Mouse (Mus musculus) brain, embryonic 14.5 days (tissue): ENCODE measurements around the gene Wfdc1.

ENCODE experiments used
- CTCF ChIP-seq: fragments of 200-500 bp; IDR thresholded peaks from 2 replicates; pipeline ENCODE4 v1.5.1; 2012; ENCODE audit warnings: inconsistent platforms, mild to moderate bottlenecking, moderate library complexity, borderline replicate concordance; ENCODE audit not compliant: insufficient read depth, insufficient read length; ENCODE audit errors: extremely low read depth
- POLR2A ChIP-seq: fragments of 200-500 bp; IDR thresholded peaks from 2 replicates; pipeline ENCODE4 v1.6.1; 2012; ENCODE audit warnings: mild to moderate bottlenecking, inconsistent platforms, borderline replicate concordance; ENCODE audit not compliant: poor library complexity, insufficient read depth, insufficient read length, severe bottlenecking; ENCODE audit errors: extremely low read depth

DNA sequence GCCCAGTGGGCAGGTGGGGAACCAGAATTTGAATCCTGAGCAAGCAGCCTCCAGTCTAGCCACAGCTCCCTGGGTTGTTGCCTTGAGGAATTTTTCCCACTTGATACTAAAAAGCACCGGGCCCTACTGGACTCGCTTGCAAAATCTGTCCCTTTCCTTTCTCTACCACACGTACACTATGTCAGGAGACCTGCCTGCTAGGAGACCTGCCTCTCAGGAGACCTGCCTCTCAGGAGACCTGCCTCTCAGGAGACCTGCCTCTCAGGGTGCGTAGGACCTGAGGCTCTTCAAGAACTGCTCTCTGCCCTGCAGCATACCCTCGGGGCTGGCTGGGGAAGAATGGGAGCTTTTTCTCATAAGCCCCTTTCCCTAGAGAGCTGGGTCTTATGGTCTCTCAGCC lies 47.3 kb downstream of the Wfdc1 start:
- TF ChIP-seq POLR2A, result no peak
- no peak for TF ChIP-seq CTCF
